Mouse (Mus musculus) embryonic facial prominence, embryonic 12.5 days (tissue): ENCODE data around the gene Cars. TPM values are rescaled to one million over a fixed set of nuclear protein-coding genes. Genes with fewer than 3 reads are reported as not detected.
A peak's percentile ranks its signal among the peaks of the same experiment; 100 is the strongest.

ENCODE experiments used
- ATAC-seq: fragments of 200-750 bp; cut with Nextera tagmentation; 2 replicates; pipeline ENCODE4 v1.8.0; 2017; ENCODE audit not compliant: insufficient number of reproducible peaks, insufficient read depth, low FRiP score, low TSS enrichment
- H3K27ac ChIP-seq: fragments of 300-500 bp; sonication (generic); 2 replicates; pipeline ENCODE4 v1.5.1; 2016; ENCODE audit warnings: mild to moderate bottlenecking
- H3K27me3 ChIP-seq: fragments of 300-500 bp; sonication (generic); 2 replicates; pipeline ENCODE4 v1.6.1; 2016; ENCODE audit warnings: mild to moderate bottlenecking, moderate library complexity
- H3K36me3 ChIP-seq: fragments of 300-500 bp; sonication (generic); 2 replicates; pipeline ENCODE4 v1.6.1; 2016; ENCODE audit warnings: mild to moderate bottlenecking
- H3K4me1 ChIP-seq: fragments of 300-500 bp; sonication (generic); 2 replicates; pipeline ENCODE4 v1.6.1; 2016
- H3K4me2 ChIP-seq: fragments of 300-500 bp; sonication (generic); replicated peaks from 2 replicates; pipeline ENCODE4 v1.6.1; 2016; ENCODE audit warnings: mild to moderate bottlenecking, moderate library complexity
- H3K4me3 ChIP-seq: fragments of 300-500 bp; sonication (generic); 2 replicates; pipeline ENCODE4 v1.5.1; 2016; ENCODE audit warnings: mild to moderate bottlenecking
- H3K9ac ChIP-seq: fragments of 300-500 bp; sonication (generic); 2 replicates; pipeline ENCODE4 v1.6.1; 2016; ENCODE audit warnings: mild to moderate bottlenecking, moderate library complexity
- H3K9me3 ChIP-seq: fragments of 300-500 bp; sonication (generic); 2 replicates; pipeline ENCODE4 v1.6.1; 2016; ENCODE audit warnings: mild to moderate bottlenecking, moderate library complexity
- WGBS: fragments of 180-500 bp; shearing (Covaris S2); methylation state at CpG from one replicate; pipeline ENCODE4 v1.1.7; 2016; 5-methylcytosine and 5-hydroxymethylcytosine counted together
- polyA plus RNA-seq: library from polyadenylated mRNA; unstranded; fragments of >200 nt; fragmentation: Nextera tagmentation; extraction: Ambion mirVana; gene quantifications from 2 replicates; pipeline ENCODE4 v1.2.1, GENCODE M21; 2016

Gene Cars
- polyA plus RNA-seq, 1 experiment from 2014 or later = 57.3 TPM

DNA sequence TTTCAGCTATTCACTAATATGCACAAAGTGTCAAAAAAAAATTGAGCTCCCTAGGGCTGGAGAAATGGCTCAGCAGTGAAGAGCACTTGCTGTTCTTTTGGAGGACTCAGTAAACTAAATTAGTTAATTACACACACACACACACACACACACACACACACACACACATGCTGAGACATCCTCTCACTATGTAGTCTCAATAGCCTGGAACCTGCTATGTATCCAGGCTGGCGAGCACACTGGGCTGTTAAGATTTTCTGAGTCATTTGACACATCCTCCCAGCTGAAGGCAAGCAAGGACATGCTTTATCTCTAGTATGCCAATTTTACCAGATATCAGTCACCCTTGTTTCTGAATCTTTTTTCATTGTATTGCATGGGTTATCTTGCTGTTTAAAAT, 21.1 kb upstream of the Cars start:
- no peak for ATAC-seq
- Histone ChIP-seq H3K27me3 (no peaks in the 10 kb centered on the region), H3K4me3 (no peak overlapping the region), H3K4me2 (no peak overlapping the region), H3K4me1 (no peaks in the 10 kb centered on the region), H3K27ac (no peak overlapping the region), H3K9ac (no peak overlapping the region), H3K9me3 (no peaks in the 10 kb centered on the region), H3K36me3 (no peaks in the 10 kb centered on the region)
- 68% methylated on average over 1 of the region's 1 CpGs for WGBS

DNA sequence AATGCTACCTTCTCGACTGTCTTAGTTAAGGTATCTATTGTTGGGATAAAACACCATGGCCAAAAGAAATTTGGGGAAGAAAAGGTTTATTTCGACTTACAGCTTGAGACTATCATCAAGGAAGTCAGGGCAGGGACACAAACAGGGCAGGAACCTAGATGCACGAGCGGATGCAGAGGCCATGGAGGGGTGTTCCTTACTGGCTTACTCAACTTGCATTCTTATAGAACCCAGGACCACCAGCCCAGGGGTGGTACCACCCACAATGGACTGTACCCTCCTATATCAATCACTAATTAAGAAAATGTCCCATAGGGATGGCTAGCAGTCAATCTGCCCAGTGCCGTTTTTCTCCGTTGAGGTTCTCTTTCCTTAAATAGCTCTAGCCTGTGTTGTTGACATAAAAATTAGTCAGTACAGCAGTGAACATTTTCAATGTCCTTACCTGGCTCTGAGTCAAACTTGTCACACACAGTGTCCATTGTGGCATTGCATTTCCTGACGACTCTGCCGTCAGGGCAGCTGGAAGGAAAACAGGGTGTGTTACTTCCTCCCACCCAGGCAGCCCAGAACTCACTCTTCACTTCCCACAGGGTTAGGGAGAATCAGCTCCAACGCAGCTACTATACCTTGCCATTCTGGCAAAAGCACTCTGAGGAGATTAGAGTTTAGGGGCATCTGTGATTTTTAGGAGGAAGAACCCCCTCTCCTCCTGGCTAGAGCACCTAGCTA, 14.7 kb upstream of the Cars start:
- no peak for ATAC-seq
- no peak overlapping the region for H3K9ac ChIP-seq
- WGBS = 67% methylated on average over 9 of the region's 9 CpGs
- no peaks in the 10 kb centered on the region for H3K4me1 ChIP-seq
- H3K9me3 ChIP-seq = no peaks in the 10 kb centered on the region
- no peak overlapping the region for H3K4me3 ChIP-seq
- no peaks in the 10 kb centered on the region for H3K27me3 ChIP-seq
- H3K4me2 ChIP-seq = no peak overlapping the region
- H3K27ac ChIP-seq = no peak overlapping the region
- H3K36me3 ChIP-seq = no peaks in the 10 kb centered on the region

DNA sequence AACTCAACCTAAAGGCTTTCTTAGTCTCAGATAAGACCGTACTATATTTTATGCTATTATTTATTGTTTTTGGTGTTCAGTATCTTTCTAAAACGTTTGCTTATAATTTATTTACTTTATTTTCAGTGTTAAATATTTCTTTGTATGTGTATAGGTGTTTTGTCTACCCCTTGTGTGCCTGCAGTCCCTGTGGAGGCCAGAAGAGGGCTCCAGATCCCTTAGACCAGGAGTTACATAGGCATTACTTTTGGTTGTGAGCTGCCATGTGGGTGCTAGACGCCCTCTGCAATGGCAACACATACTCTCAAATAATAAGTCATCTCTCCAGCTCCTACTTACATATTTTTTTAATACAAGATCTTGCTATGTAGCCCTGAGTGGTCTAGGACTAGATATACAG, 12.3 kb upstream of the Cars start:
- no peak overlapping the region for H3K9ac ChIP-seq
- WGBS = 59% methylated on average over 3 of the region's 3 CpGs

DNA sequence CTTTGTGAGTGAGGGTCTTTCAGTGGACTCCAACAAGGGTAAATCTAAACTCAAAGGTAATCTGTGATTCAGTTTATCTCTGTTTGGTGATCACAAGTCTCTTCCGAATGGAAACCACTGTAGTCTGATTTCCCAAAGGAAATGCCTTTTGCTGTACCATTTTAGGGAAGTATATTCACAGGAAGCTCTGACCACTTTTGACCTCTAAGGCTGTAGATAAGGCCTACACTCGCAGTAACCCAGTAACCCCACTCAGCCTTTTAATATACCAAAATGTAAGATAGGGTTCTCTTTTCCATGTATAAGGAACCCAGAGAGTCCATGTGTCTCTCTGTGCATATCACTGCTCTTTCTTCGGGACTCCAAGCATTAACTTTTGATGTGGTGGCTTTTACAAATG, 5.4 kb upstream of the Cars start:
- Histone ChIP-seq H3K4me2 (no peak overlapping the region), H3K36me3 (no peaks in the 10 kb centered on the region), H3K4me3 (no peak overlapping the region), H3K9ac (no peak overlapping the region), H3K27me3 (no peaks in the 10 kb centered on the region), H3K9me3 (no peaks in the 10 kb centered on the region), H3K4me1 (no peaks in the 10 kb centered on the region), H3K27ac (no peak overlapping the region)
- no peak for ATAC-seq
- 94% methylated on average over 3 of the region's 3 CpGs for WGBS

More for the DNA sequence above, 12.3 kb upstream of the Cars start:
- Histone ChIP-seq H3K4me2 (no peak overlapping the region), H3K27me3 (no peaks in the 10 kb centered on the region), H3K36me3 (no peaks in the 10 kb centered on the region), H3K27ac (no peak overlapping the region), H3K9me3 (no peaks in the 10 kb centered on the region), H3K4me3 (no peak overlapping the region), H3K4me1 (no peaks in the 10 kb centered on the region)
- ATAC-seq = no peak

DNA sequence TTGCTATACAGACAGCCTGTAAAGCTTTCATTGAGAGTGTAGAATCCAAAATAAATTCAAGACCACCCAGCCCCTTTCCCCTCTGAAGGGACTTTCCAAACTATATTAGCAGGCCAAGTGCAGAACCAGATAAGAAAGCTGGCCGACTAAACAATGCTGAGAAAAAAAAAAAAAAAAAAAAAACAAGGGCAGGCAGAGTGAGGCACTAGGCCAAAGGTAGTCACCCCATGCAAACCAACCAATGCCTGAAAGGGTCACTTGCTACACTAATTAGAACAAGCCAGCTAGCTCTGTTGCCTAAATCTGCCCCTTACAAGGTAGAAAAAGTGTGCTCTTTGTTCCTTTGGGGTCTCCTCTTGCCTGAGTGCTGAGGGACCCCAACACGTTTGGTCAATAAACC, 5.0 kb upstream of the Cars start:
- H3K4me3 ChIP-seq = no peak overlapping the region
- H3K36me3 ChIP-seq = no peaks in the 10 kb centered on the region
- H3K27me3 ChIP-seq = no peaks in the 10 kb centered on the region
- WGBS = 75% methylated on average over 2 of the region's 2 CpGs
- no peak for ATAC-seq
- no peaks in the 10 kb centered on the region for H3K4me1 ChIP-seq
- no peak overlapping the region for H3K4me2 ChIP-seq
- no peak overlapping the region for H3K27ac ChIP-seq
- no peak overlapping the region for H3K9ac ChIP-seq
- no peaks in the 10 kb centered on the region for H3K9me3 ChIP-seq

DNA sequence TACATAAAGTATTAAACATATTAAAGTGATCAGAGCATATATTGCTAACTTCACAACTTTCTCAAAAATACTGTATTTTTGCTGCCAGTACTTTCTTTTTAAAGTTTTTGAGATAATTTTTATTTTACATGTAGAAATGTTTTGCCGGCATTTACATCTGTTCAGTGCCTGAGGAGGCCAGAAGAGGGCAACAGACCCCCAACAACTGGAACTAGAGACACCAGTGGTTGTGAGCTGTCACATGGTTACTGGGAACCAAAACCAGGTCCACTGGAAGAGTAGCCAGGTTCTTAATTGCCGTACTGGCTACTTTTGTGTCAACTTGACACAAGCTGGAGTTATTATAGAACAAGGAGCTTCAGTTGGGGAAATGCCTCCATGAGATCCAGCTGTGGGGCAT, 1.8 kb upstream of the Cars start:
- Histone ChIP-seq H3K9me3 (no peaks in the 10 kb centered on the region), H3K4me2 (no peak overlapping the region), H3K27ac (no peak overlapping the region), H3K27me3 (no peaks in the 10 kb centered on the region), H3K4me1 (peaks cover 11% of the 10 kb centered on the region), H3K36me3 (no peaks in the 10 kb centered on the region), H3K9ac (no peak overlapping the region), H3K4me3 (no peak overlapping the region)
- ATAC-seq = no peak
- 61% methylated on average over 2 of the region's 2 CpGs for WGBS

DNA sequence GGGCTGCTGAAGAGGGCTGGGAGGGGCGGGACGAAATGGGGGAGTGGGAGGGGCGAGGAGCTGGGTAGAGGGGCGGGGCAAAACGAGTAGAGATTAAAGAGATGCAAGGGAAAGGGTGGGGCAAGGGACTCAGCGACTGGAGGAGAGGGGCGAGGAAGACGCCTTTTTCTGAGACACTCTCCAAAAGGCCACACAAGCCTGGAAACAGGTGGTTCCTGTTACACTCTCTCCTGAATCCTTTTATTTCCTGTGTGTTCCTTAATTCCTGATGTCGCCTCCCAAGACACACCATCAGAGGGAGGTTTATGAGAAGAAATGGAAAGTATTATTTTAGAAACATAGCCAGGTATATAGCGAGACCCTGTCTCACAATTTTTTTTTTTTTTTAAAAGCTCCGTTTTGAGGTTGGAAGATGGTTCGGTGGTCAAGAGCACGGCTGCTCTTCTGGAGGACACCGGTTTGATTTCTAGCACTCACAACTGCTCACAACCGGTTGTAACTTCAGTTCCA, 396 bp upstream of the Cars start:
- Histone ChIP-seq H3K27ac (no peak overlapping the region), H3K27me3 (no peaks in the 10 kb centered on the region), H3K9ac (no peak overlapping the region), H3K4me3 (peak overlapping the region; percentile 88), H3K36me3 (no peaks in the 10 kb centered on the region), H3K4me1 (peaks cover 11% of the 10 kb centered on the region), H3K9me3 (no peaks in the 10 kb centered on the region), H3K4me2 (peak overlapping the region; percentile 98)
- WGBS = 8% methylated on average over 15 of the region's 15 CpGs
- ATAC-seq = 0 out of 2 replicates have a peak, but pooled peaks have one; percentile 0

DNA sequence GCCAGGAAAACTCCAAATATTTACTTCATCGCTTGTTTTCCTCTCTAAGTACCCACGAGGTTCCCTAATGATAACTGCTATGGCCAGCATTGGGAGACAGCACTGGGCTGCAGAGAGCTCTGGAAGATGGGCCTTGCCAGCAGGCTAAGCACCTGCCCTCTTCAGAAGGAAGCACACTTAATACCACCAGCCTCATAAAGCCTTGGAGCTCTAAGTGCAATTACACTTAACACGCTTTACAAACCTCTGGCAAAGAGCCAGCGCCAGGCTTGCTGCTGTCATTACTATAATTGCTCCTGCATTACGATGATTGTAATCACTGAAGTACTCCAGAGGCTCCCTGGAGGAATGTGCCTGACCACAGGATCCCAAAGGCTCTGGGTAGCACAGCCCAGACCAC, 5.0 kb downstream of the Cars start:
- H3K4me2 ChIP-seq = no peak overlapping the region
- peaks cover 29% of the 10 kb centered on the region for H3K36me3 ChIP-seq
- no peak for ATAC-seq
- WGBS = 70% methylated on average over 5 of the region's 5 CpGs
- H3K9me3 ChIP-seq = no peaks in the 10 kb centered on the region
- H3K4me1 ChIP-seq = peaks cover 14% of the 10 kb centered on the region
- H3K9ac ChIP-seq = no peak overlapping the region
- no peak overlapping the region for H3K4me3 ChIP-seq
- H3K27ac ChIP-seq = no peak overlapping the region
- H3K27me3 ChIP-seq = no peaks in the 10 kb centered on the region

DNA sequence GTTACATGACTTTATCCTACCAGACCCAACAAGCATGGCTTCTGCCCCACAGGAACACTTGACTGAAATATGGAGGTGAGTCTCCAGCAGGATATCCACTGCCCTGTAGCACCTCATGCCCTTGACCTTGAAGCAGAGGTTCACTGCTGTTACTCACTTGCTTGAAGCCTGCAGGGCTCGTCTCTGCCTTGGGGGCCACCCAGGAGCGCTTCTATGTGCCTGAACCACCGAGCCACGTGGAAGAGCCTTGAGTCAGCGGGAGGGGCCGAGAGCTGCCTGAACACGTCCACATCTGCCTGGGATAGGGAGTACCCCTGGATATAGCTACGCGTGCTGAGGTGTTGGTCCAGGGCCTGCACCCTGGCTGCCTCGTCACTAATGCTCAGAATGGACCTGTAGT, 7.6 kb downstream of the Cars start:
- Histone ChIP-seq H3K27ac (no peak overlapping the region), H3K4me2 (no peak overlapping the region), H3K27me3 (no peaks in the 10 kb centered on the region), H3K4me3 (no peak overlapping the region), H3K4me1 (peaks cover 3% of the 10 kb centered on the region; the same call in 1 of the 2 replicates), H3K9ac (no peak overlapping the region), H3K36me3 (peaks cover 54% of the 10 kb centered on the region), H3K9me3 (no peaks in the 10 kb centered on the region)
- whole genome bisulfite sequencing = 79% methylated on average over 10 of the region's 10 CpGs
- ATAC-seq = no peak

DNA sequence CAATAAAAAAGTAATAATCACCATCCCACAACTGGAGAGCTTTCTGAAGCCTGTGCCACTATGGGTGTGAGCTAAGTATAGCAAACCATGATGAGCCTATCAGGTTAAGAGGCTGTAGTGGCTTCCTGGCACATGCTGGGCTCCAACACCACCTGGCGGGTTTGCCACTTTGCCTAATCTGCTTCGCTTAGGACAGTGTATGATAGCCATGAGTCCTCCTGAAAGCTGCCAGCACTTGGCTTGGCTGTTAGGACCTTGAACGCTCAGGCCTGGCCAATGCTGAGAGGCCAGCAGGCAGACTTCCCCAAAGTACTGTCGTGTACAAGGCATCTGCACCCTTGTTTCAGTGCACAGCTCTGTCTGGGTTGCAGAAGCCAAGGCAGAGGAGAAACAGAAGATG, 11.9 kb downstream of the Cars start:
- WGBS = 85% methylated on average over 4 of the region's 4 CpGs
- no peak overlapping the region for H3K4me2 ChIP-seq
- H3K9me3 ChIP-seq = no peaks in the 10 kb centered on the region
- H3K9ac ChIP-seq = no peak overlapping the region
- H3K36me3 ChIP-seq = peaks cover 83% of the 10 kb centered on the region
- H3K27me3 ChIP-seq = no peaks in the 10 kb centered on the region
- no peaks in the 10 kb centered on the region for H3K4me1 ChIP-seq
- H3K27ac ChIP-seq = no peak overlapping the region
- no peak overlapping the region for H3K4me3 ChIP-seq
- ATAC-seq = no peak

DNA sequence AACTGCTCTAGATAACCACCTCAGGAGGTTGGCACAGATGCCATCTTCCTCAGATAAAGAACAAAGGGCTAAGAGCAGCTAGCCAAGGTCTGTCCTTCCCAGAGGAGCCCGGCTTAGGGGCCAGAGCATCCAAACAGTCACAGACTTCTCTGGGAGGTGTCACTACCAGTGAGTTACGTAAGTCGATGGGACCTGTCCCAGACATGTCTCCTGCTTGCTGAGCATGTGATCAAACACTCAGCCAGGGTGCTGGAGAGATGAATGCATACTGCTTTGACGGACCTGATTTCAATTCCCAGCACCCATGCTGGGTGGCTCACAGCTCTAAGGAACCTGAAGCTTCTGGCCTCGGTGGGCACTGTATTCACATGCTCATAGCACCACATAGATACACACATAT, 12.3 kb downstream of the Cars start:
- Histone ChIP-seq H3K27me3 (no peaks in the 10 kb centered on the region), H3K4me1 (no peaks in the 10 kb centered on the region), H3K36me3 (peaks cover 83% of the 10 kb centered on the region), H3K9ac (no peak overlapping the region), H3K4me3 (no peak overlapping the region), H3K4me2 (no peak overlapping the region), H3K27ac (no peak overlapping the region), H3K9me3 (no peaks in the 10 kb centered on the region)
- ATAC-seq = no peak
- WGBS = 94% methylated on average over 5 of the region's 5 CpGs

DNA sequence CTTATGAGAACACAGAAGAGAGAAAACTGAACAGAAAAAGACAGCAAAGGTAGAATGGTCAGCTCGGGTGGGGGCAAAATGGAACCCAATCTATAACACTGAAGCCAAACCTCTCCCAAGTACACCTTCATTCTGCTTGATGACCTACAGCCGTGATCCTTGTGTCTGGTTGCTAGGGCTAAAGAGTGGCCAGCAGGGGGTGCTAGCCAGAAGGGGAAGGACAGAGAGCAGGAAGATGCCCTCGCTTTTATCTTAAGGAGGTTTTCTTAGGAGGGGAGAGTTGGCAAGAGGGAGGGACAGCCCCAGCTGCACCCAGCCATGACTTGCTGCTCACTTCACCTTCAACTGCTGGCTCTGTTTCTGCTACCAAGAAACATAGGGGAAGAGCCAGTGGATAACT, 15.9 kb downstream of the Cars start:
- Histone ChIP-seq H3K27ac (no peak overlapping the region), H3K4me2 (no peak overlapping the region), H3K27me3 (no peaks in the 10 kb centered on the region), H3K9ac (no peak overlapping the region), H3K4me1 (no peaks in the 10 kb centered on the region), H3K4me3 (no peak overlapping the region), H3K36me3 (peaks cover 73% of the 10 kb centered on the region), H3K9me3 (no peaks in the 10 kb centered on the region)
- no peak for ATAC-seq
- 41% methylated on average over 3 of the region's 3 CpGs for WGBS
